Comparison of ENCODE assay signal across 14 mouse cellular contexts in genomic region chrX:81729796-81730195, GRCm38 (mm10).
"Had no signal": no experiment of that assay in that cellular context is flagged by ENCODE, and none has a peak within 500 bp of the region (broad histone marks: within the 10 kb centered on the region; RNA-seq: fewer than 3 reads in every experiment).

No protein-coding gene starts in this region.

- DNase-seq: gastrocnemius, postnatal 14 days; gastrocnemius, postnatal 36 days; heart, adult 11 months; heart, adult 2 months; heart, postnatal 14 days; heart, postnatal 36 days; kidney, adult 11 months; kidney, adult 2 months; kidney, adult 9 months; kidney, postnatal 14 days; kidney, postnatal 36 days; layer of hippocampus, adult 9-11 months; layer of hippocampus, postnatal 36 days; left cerebral cortex, postnatal 4 days had no signal
